Mouse (Mus musculus): ENCODE data around the gene Ppp1r27. TPM values are rescaled to one million over a fixed set of nuclear protein-coding genes. Genes with fewer than 3 reads are reported as not detected.
"Not testable (repeated sequence)": the region's sequence is repeated elsewhere in the genome, so short reads cannot be mapped to it uniquely, and the experiment has no call there.

Ppp1r27 gene
- 0.37 TPM in 1 of 2 replicates, not detected in the other for polyA plus RNA-seq (2015; fragmentation: Nextera tagmentation; extraction: Ambion mirVana)

DNA sequence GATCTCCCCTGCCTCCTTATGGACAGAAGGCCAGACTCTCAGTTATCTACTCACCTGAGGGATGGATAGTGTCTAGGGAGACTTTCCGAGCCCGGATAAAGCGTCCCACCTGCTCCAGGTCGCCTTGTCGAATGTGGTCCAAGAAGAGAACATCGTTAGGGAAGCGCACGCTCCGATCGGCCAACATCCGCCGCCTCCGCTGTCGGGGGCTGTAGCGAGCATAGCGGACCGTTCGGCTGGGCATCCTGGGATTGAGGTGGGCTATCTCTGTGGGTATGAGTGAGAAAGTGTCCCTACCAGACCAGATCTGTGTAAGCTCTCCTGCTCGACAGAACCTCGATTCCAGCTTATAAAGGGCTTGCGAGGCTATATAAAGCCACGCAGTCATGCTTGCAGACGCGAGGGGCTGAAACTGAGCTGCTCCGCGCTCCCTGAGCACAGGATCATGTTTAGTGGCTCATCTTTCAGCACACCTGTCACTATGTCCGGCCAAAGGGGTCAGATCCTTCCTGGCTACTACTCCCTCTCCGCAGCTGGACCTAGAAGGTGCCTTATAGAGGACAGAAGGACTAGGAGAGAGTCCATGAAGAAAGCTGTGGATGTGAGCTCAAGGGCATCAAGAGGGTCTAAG lies at the start of gene Ppp1r27:
Ppp1r27 (minus strand) TSS at position 323 of the 631 bp plus-strand sequence.
- H3K4me2 ChIP-seq (ENCODE audit: low read depth, low read length): peak within 1 kb of the TSS; percentile 91
- peak within 1 kb of the TSS; percentile 86 for H3K4me3 ChIP-seq (ENCODE audit: low read length)
- H3K9me3 ChIP-seq (ENCODE audit: control insufficient read depth, low read length): no peaks in the 10 kb centered on the region
- peak within 1 kb of the TSS; percentile 98; the same call in 1 of the 2 replicates for H3K27ac ChIP-seq (ENCODE audit: low read length)
- peaks cover 27% of the 10 kb centered on the region for H3K4me1 ChIP-seq (ENCODE audit: control insufficient read depth, insufficient read depth, low read length)
- H3K36me3 ChIP-seq (ENCODE audit: control insufficient read depth, insufficient read depth, low read length): no peaks in the 10 kb centered on the region
- 92% methylated on average over 28 of the region's 28 CpGs for WGBS
- ATAC-seq: no peak
- peak within 1 kb of the TSS; percentile 98 for H3K9ac ChIP-seq (ENCODE audit: low read depth, low read length)
- no peaks in the 10 kb centered on the region for H3K27me3 ChIP-seq (replicated peaks; ENCODE audit: control insufficient read depth, insufficient read depth, low read length)

DNA sequence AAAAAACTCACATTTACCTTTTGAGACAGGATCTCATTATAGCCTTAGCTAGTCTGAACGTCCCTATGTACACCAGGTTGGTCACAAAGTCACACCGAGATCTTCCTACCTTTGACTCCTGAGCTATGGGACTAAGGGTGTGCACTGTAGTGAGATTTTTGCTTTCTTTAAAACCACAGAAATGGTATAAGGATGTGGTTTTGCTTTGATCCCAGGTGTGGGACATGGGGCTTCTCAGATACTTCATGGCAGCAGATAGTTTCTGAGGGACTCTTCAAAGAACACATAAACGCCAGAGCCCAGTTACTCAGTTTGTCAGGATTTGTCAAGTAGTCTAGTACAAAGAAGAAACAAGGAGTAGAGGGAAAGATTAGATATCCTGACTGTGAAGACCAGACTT lies 49.8 kb upstream of the Ppp1r27 start:
- no peaks in the 10 kb centered on the region for H3K27me3 ChIP-seq (replicated peaks; ENCODE audit: control insufficient read depth, insufficient read depth, low read length)
- H3K4me3 ChIP-seq (ENCODE audit: low read length): no peak overlapping the region
- H3K27ac ChIP-seq (ENCODE audit: low read length): no peak overlapping the region
- H3K9ac ChIP-seq (ENCODE audit: low read depth, low read length): no peak overlapping the region
- peaks cover 24% of the 10 kb centered on the region for H3K4me1 ChIP-seq (ENCODE audit: control insufficient read depth, insufficient read depth, low read length)
- WGBS: 93% methylated on average over 3 of the region's 3 CpGs
- H3K9me3 ChIP-seq (ENCODE audit: control insufficient read depth, low read length): no peaks in the 10 kb centered on the region
- peaks cover 9% of the 10 kb centered on the region; the same call in 1 of the 2 replicates for H3K36me3 ChIP-seq (ENCODE audit: control insufficient read depth, insufficient read depth, low read length)
- H3K4me2 ChIP-seq (ENCODE audit: low read depth, low read length): no peak overlapping the region
- ATAC-seq: no peak

DNA sequence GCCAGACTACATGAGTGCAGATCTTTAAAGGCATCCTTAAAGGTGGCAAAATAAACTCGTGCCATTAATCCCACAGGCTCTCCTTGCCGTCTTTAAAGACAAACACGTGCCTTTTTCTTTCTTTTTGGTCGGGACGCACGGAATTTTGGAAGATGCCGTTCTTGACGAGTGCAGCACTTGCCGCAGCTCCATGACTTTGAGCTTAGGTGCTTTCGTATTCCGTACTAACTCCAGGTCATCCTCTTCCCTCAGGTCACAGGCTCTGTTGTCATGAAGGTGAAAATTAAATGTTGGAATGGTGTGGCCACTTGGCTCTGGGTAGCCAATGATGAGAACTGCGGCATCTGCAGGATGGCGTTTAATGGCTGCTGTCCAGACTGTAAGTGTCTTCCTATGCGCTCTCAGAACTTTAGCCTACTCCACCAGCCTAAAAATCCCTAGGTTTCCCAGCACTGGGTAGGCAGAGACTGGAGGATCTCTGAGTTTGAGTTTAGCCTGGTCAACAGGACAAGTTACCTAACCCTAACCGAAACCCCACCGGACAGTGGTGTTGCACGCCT lies 48.1 kb upstream of the Ppp1r27 start:
- ATAC-seq: no peak
- H3K27ac ChIP-seq (ENCODE audit: low read length): peak overlapping the region; percentile 77
- H3K4me3 ChIP-seq (ENCODE audit: low read length): peak overlapping the region; percentile 94
- peaks cover 24% of the 10 kb centered on the region for H3K4me1 ChIP-seq (ENCODE audit: control insufficient read depth, insufficient read depth, low read length)
- H3K9me3 ChIP-seq (ENCODE audit: control insufficient read depth, low read length): no peaks in the 10 kb centered on the region
- WGBS: 48% methylated on average over 17 of the region's 17 CpGs
- no peaks in the 10 kb centered on the region for H3K27me3 ChIP-seq (replicated peaks; ENCODE audit: control insufficient read depth, insufficient read depth, low read length)
- peak overlapping the region; percentile 92 for H3K4me2 ChIP-seq (ENCODE audit: low read depth, low read length)
- H3K9ac ChIP-seq (ENCODE audit: low read depth, low read length): peak overlapping the region; percentile 99
- H3K36me3 ChIP-seq (ENCODE audit: control insufficient read depth, insufficient read depth, low read length): peaks cover 20% of the 10 kb centered on the region

DNA sequence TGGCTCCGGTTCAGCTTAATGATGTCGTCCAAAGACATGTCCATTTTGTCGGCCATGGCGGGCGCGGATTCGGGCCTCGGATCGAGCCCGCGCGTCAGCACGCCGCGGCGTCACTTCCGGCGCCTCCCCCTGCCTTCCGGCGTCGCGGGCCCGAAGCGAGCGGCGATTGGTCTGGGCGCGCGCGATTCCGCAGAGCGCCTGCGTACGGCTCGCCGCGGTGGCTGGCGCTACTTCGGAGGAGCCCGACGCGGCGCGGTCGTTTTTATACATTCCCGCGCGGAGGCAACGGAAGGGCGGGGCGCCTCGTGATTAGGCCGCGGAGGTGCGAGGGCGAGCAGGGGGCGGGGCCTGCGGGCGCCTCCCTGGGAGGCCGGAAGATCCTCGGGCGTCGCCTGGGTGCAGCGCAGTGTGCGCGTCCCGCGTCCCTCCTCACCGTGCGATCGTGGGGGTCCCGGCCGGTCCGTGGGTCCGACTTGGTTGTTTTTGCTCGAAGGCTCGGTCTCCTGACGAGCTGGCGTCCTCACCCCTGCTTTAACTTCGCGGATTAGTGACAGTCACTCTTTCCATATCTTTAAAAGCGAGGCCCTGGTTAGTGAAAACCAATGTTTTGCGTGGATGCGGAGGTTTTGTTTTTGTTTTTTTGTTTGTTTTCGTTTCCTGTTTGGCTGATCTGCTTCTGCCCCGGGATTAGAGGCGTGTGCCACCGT lies 47.5 kb upstream of the Ppp1r27 start, which contains the start of the genes Alyref and Anapc11:
Alyref (minus strand) TSS at position 83 of the 707 bp plus-strand sequence.
Anapc11 (plus strand) TSS at position 139 of the 707 bp plus-strand sequence.
- ATAC-seq: peak; percentile 99
- Histone ChIP-seq H3K4me1 (ENCODE audit: control insufficient read depth, insufficient read depth, low read length) (peaks cover 24% of the 10 kb centered on the region), H3K4me3 (ENCODE audit: low read length) (peak within 1 kb of the TSS; percentile 94), H3K9me3 (ENCODE audit: control insufficient read depth, low read length) (no peaks in the 10 kb centered on the region), H3K4me2 (ENCODE audit: low read depth, low read length) (peak within 1 kb of the TSS; percentile 92), H3K9ac (ENCODE audit: low read depth, low read length) (peak within 1 kb of the TSS; percentile 99), H3K27me3 (replicated peaks; ENCODE audit: control insufficient read depth, insufficient read depth, low read length) (no peaks in the 10 kb centered on the region), H3K27ac (ENCODE audit: low read length) (peak within 1 kb of the TSS; percentile 89), H3K36me3 (ENCODE audit: control insufficient read depth, insufficient read depth, low read length) (peaks cover 25% of the 10 kb centered on the region)
- under 1% methylated on average over 87 of the region's 88 CpGs for WGBS

DNA sequence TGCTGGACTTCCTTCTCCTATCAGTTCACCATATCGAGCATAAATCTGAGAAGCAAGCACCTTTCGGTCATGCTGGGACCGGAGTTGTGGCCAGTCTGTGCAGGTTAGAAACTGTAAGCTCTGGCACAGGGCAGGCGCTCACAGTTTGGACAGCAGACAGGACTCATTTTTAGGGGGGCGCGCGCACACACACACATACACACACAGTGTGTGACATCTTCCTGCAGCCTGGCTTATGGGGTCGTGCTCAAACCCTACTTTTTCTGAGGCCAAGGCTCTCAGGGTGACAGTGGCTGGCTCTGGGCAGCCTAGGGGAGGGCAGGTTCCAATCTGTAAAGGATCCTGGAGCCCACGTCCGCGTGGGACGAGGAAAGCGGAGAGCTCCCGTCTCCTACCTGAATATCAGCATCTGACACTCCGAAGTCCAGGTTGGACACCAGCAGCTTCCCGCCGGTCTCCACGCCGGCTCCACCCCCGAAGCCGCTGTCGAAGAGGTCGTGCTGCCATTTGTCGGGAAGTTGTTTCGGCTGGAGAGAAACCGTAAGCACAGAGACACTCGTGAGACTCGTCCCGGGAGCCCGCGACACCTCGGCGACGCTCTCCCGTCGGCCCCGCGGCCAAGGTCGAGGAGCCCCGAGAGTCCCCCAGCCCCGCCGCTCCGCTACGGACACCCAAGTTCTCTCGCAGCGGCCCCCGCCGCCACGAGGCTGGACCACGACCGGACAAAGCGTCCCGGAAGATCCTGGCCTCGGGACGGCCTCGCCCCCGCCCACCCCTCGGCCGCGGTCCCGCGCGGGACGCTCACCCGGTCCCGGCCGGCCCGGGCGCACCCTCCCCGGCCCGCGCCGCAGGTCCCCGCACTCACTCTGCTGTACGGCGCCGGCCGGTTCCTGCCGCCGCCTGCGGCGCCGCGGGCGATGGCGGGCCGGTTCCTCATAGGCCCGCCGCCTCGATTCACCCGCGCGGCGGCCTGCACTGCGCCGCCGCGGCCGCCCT lies 46.6 kb upstream of the Ppp1r27 start:
- peak overlapping the region; percentile 85 for H3K4me2 ChIP-seq (ENCODE audit: low read depth, low read length)
- H3K4me3 ChIP-seq (ENCODE audit: low read length): peak overlapping the region; percentile 94
- H3K9ac ChIP-seq (ENCODE audit: low read depth, low read length): peak overlapping the region; percentile 99
- peaks cover 24% of the 10 kb centered on the region for H3K4me1 ChIP-seq (ENCODE audit: control insufficient read depth, insufficient read depth, low read length)
- WGBS: 4% methylated on average over 78 of the region's 99 CpGs
- H3K27me3 ChIP-seq (replicated peaks; ENCODE audit: control insufficient read depth, insufficient read depth, low read length): no peaks in the 10 kb centered on the region
- ATAC-seq: peak; percentile 59
- H3K9me3 ChIP-seq (ENCODE audit: control insufficient read depth, low read length): no peaks in the 10 kb centered on the region
- peaks cover 27% of the 10 kb centered on the region for H3K36me3 ChIP-seq (ENCODE audit: control insufficient read depth, insufficient read depth, low read length)
- H3K27ac ChIP-seq (ENCODE audit: low read length): peak overlapping the region; percentile 89

DNA sequence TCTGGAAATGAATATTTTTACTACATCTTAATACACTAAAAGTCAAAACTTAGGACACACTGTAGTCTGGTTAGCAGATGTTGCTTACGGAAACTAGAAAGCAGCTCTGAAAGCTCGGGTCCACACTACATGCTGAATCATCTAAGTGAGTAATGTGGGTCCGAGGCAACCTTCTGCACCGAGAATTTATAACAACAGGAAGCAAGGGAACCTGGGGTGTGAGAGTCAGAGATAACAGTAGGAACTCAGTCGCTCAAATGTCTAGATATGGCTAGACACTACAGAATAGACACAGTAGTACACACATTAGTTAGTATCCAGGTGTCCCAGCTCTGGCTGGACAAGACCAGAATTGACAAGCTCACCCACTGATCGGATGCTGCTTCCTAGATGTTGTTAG lies 37.6 kb upstream of the Ppp1r27 start:
- no peaks in the 10 kb centered on the region for H3K27me3 ChIP-seq (replicated peaks; ENCODE audit: control insufficient read depth, insufficient read depth, low read length)
- 89% methylated on average over 6 of the region's 6 CpGs for WGBS
- no peak for ATAC-seq
- H3K9me3 ChIP-seq (ENCODE audit: control insufficient read depth, low read length): no peaks in the 10 kb centered on the region
- no peak overlapping the region for H3K4me2 ChIP-seq (ENCODE audit: low read depth, low read length)
- no peak overlapping the region for H3K4me3 ChIP-seq (ENCODE audit: low read length)
- no peaks in the 10 kb centered on the region for H3K4me1 ChIP-seq (ENCODE audit: control insufficient read depth, insufficient read depth, low read length)
- H3K27ac ChIP-seq (ENCODE audit: low read length): no peak overlapping the region
- no peak overlapping the region for H3K9ac ChIP-seq (ENCODE audit: low read depth, low read length)
- peaks cover 17% of the 10 kb centered on the region for H3K36me3 ChIP-seq (ENCODE audit: control insufficient read depth, insufficient read depth, low read length)

DNA sequence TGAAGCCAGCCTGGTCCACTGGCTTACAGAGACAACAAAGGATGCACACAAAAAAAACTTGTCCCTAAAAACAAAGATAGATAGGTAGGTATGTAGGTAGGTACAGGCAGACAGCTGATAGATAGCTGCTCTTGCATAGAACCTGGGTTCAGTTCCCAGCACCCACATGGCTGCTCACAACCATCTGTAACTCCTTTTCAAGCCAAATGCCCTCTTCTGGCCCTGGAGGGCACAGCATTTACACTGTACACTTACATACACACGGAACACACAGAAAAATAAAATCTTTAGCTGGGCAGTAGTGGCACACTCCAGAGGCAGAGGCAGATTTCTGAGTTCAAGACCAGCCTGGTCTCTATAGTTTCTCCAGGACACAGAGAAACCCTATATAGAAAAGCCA lies 33.0 kb upstream of the Ppp1r27 start:
- no peak for ATAC-seq
- Histone ChIP-seq H3K4me1 (ENCODE audit: control insufficient read depth, insufficient read depth, low read length) (peaks cover 18% of the 10 kb centered on the region), H3K27ac (ENCODE audit: low read length) (no peak overlapping the region), H3K9ac (ENCODE audit: low read depth, low read length) (no peak overlapping the region), H3K4me3 (ENCODE audit: low read length) (no peak overlapping the region), H3K9me3 (ENCODE audit: control insufficient read depth, low read length) (no peaks in the 10 kb centered on the region), H3K36me3 (ENCODE audit: control insufficient read depth, insufficient read depth, low read length) (peaks cover 15% of the 10 kb centered on the region), H3K4me2 (ENCODE audit: low read depth, low read length) (no peak overlapping the region), H3K27me3 (replicated peaks; ENCODE audit: control insufficient read depth, insufficient read depth, low read length) (no peaks in the 10 kb centered on the region)
- WGBS: 97% methylated on average over 1 of the region's 1 CpGs

DNA sequence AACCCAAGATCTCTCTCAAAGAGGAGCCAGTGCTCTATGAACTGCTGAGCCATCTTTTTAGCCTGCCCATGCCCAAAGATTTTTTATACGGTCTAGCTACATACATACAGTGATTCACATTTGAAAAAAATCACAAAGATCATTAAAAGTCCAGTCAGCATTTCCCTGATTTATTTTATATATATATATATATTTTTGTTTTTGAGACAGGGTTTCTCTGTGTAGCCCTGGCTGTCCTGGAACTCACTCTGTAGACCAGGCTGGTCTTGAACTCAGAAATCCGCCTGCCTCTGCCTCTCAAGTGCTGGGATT lies 32.0 kb upstream of the Ppp1r27 start:
- H3K36me3 ChIP-seq (ENCODE audit: control insufficient read depth, insufficient read depth, low read length): peaks cover 25% of the 10 kb centered on the region
- H3K27me3 ChIP-seq (replicated peaks; ENCODE audit: control insufficient read depth, insufficient read depth, low read length); ATAC-seq; H3K4me2 ChIP-seq (ENCODE audit: low read depth, low read length); H3K4me3 ChIP-seq (ENCODE audit: low read length); H3K27ac ChIP-seq (ENCODE audit: low read length); H3K9ac ChIP-seq (ENCODE audit: low read depth, low read length); H3K9me3 ChIP-seq (ENCODE audit: control insufficient read depth, low read length): not testable (repeated sequence)
- 87% methylated on average over 2 of the region's 2 CpGs for WGBS
- peaks cover 28% of the 10 kb centered on the region for H3K4me1 ChIP-seq (ENCODE audit: control insufficient read depth, insufficient read depth, low read length)
